Mouse (Mus musculus): ENCODE results near the gene Fam160a2. TPM values are rescaled to one million over a fixed set of nuclear protein-coding genes. Genes with fewer than 3 reads are reported as not detected.
"Not testable (repeated sequence)": the region's sequence is repeated elsewhere in the genome, so short reads cannot be mapped to it uniquely, and the experiment has no call there.

Gene Fam160a2
- 13.1 and 14.5 TPM in 2 replicates for polyA plus RNA-seq (2012; ENCODE audit: insufficient read depth, insufficient read length, missing spikeins)

GRCm38 (mm10) chr7:105399935-105400624, at the start of gene Fam160a2:
Gene Fam160a2, minus strand, starts transcription at chr7:105400054.
- peak within 1 kb of the TSS; percentile 80 for H3K4me3 ChIP-seq (ENCODE audit: insufficient read depth, low read depth, low read length)
- H3K27ac ChIP-seq (replicated peaks; ENCODE audit: low read depth, low read length): peak within 1 kb of the TSS; percentile 60
- H3K4me1 ChIP-seq (ENCODE audit: control insufficient read depth, insufficient read depth, insufficient read length, low read length): peaks cover 8% of the 10 kb centered on the region

GRCm38 (mm10) chr7:105445076-105445475, 45.2 kb upstream of the Fam160a2 start:
- Histone ChIP-seq H3K4me3 (ENCODE audit: insufficient read depth, low read depth, low read length) (no peak overlapping the region), H3K27ac (replicated peaks; ENCODE audit: low read depth, low read length) (no peak overlapping the region), H3K4me1 (ENCODE audit: control insufficient read depth, insufficient read depth, insufficient read length, low read length) (no peaks in the 10 kb centered on the region)

- H3K27ac ChIP-seq (replicated peaks; ENCODE audit: low read depth, low read length): no peak overlapping the region
- H3K4me3 ChIP-seq (ENCODE audit: insufficient read depth, low read depth, low read length): no peak overlapping the region
- H3K4me1 ChIP-seq (ENCODE audit: control insufficient read depth, insufficient read depth, insufficient read length, low read length): no peaks in the 10 kb centered on the region
These were observed 41.6 kb upstream of the Fam160a2 start for GRCm38 (mm10) chr7:105441426-105441825.

GRCm38 (mm10) chr7:105437979-105438772, 38.3 kb upstream of the Fam160a2 start:
- no peak overlapping the region for H3K4me3 ChIP-seq (ENCODE audit: insufficient read depth, low read depth, low read length)
- no peak overlapping the region for H3K27ac ChIP-seq (replicated peaks; ENCODE audit: low read depth, low read length)
- H3K4me1 ChIP-seq (ENCODE audit: control insufficient read depth, insufficient read depth, insufficient read length, low read length): no peaks in the 10 kb centered on the region

- Histone ChIP-seq H3K27ac (replicated peaks; ENCODE audit: low read depth, low read length) (no peak overlapping the region), H3K4me3 (ENCODE audit: insufficient read depth, low read depth, low read length) (no peak overlapping the region), H3K4me1 (ENCODE audit: control insufficient read depth, insufficient read depth, insufficient read length, low read length) (no peaks in the 10 kb centered on the region)
These were observed 34.9 kb upstream of the Fam160a2 start for GRCm38 (mm10) chr7:105434798-105435197.

- no peak overlapping the region for H3K27ac ChIP-seq (replicated peaks; ENCODE audit: low read depth, low read length)
- no peaks in the 10 kb centered on the region for H3K4me1 ChIP-seq (ENCODE audit: control insufficient read depth, insufficient read depth, insufficient read length, low read length)
- no peak overlapping the region for H3K4me3 ChIP-seq (ENCODE audit: insufficient read depth, low read depth, low read length)
These were observed 34.0 kb upstream of the Fam160a2 start for GRCm38 (mm10) chr7:105433859-105434258.

- no peaks in the 10 kb centered on the region for H3K4me1 ChIP-seq (ENCODE audit: control insufficient read depth, insufficient read depth, insufficient read length, low read length)
- H3K27ac ChIP-seq (replicated peaks; ENCODE audit: low read depth, low read length): no peak overlapping the region
- no peak overlapping the region for H3K4me3 ChIP-seq (ENCODE audit: insufficient read depth, low read depth, low read length)
These were observed 32.2 kb upstream of the Fam160a2 start for GRCm38 (mm10) chr7:105432058-105432457.

GRCm38 (mm10) chr7:105426051-105426450, 26.2 kb upstream of the Fam160a2 start:
- Histone ChIP-seq H3K27ac (replicated peaks; ENCODE audit: low read depth, low read length) (no peak overlapping the region), H3K4me1 (ENCODE audit: control insufficient read depth, insufficient read depth, insufficient read length, low read length) (no peaks in the 10 kb centered on the region), H3K4me3 (ENCODE audit: insufficient read depth, low read depth, low read length) (no peak overlapping the region)

- no peak within 1 kb of the TSS for H3K4me3 ChIP-seq (ENCODE audit: insufficient read depth, low read depth, low read length)
- H3K4me1 ChIP-seq (ENCODE audit: control insufficient read depth, insufficient read depth, insufficient read length, low read length): no peaks in the 10 kb centered on the region
These were observed 25.7 kb upstream of the Fam160a2 start, which contains the start of gene Cckbr for GRCm38 (mm10) chr7:105425424-105426043. Gene Cckbr, plus strand, starts transcription at chr7:105425731.

GRCm38 (mm10) chr7:105424368-105424767, 24.5 kb upstream of the Fam160a2 start:
- Histone ChIP-seq H3K27ac (replicated peaks; ENCODE audit: low read depth, low read length) (no peak overlapping the region), H3K4me1 (ENCODE audit: control insufficient read depth, insufficient read depth, insufficient read length, low read length) (no peaks in the 10 kb centered on the region), H3K4me3 (ENCODE audit: insufficient read depth, low read depth, low read length) (no peak overlapping the region)

More at GRCm38 (mm10) chr7:105425424-105426043, 25.7 kb upstream of the Fam160a2 start, which contains the start of gene Cckbr:
- no peak within 1 kb of the TSS for H3K27ac ChIP-seq (replicated peaks; ENCODE audit: low read depth, low read length)

GRCm38 (mm10) chr7:105420903-105421302, 21.0 kb upstream of the Fam160a2 start:
- H3K27ac ChIP-seq (replicated peaks; ENCODE audit: low read depth, low read length): no peak overlapping the region
- H3K4me3 ChIP-seq (ENCODE audit: insufficient read depth, low read depth, low read length): no peak overlapping the region
- no peaks in the 10 kb centered on the region for H3K4me1 ChIP-seq (ENCODE audit: control insufficient read depth, insufficient read depth, insufficient read length, low read length)

GRCm38 (mm10) chr7:105418106-105418505, 18.3 kb upstream of the Fam160a2 start:
- Histone ChIP-seq H3K27ac (replicated peaks; ENCODE audit: low read depth, low read length) (no peak overlapping the region), H3K4me1 (ENCODE audit: control insufficient read depth, insufficient read depth, insufficient read length, low read length) (no peaks in the 10 kb centered on the region), H3K4me3 (ENCODE audit: insufficient read depth, low read depth, low read length) (no peak overlapping the region)

- no peaks in the 10 kb centered on the region for H3K4me1 ChIP-seq (ENCODE audit: control insufficient read depth, insufficient read depth, insufficient read length, low read length)
- no peak overlapping the region for H3K4me3 ChIP-seq (ENCODE audit: insufficient read depth, low read depth, low read length)
- H3K27ac ChIP-seq (replicated peaks; ENCODE audit: low read depth, low read length): no peak overlapping the region
These were observed 16.7 kb upstream of the Fam160a2 start for GRCm38 (mm10) chr7:105416529-105416928.

GRCm38 (mm10) chr7:105414385-105414784, 14.5 kb upstream of the Fam160a2 start:
- H3K27ac ChIP-seq (replicated peaks; ENCODE audit: low read depth, low read length): no peak overlapping the region
- no peak overlapping the region for H3K4me3 ChIP-seq (ENCODE audit: insufficient read depth, low read depth, low read length)
- H3K4me1 ChIP-seq (ENCODE audit: control insufficient read depth, insufficient read depth, insufficient read length, low read length): no peaks in the 10 kb centered on the region

- not testable (repeated sequence) for H3K4me3 ChIP-seq (ENCODE audit: insufficient read depth, low read depth, low read length); H3K27ac ChIP-seq (replicated peaks; ENCODE audit: low read depth, low read length); H3K4me1 ChIP-seq (ENCODE audit: control insufficient read depth, insufficient read depth, insufficient read length, low read length)
These were observed 12.2 kb upstream of the Fam160a2 start for GRCm38 (mm10) chr7:105411874-105412632.

All from brown adipose tissue, adult 24 weeks (tissue).